Mouse (Mus musculus) midbrain, embryonic 13.5 days (tissue): ENCODE measurements around the gene Sh3bp4. TPM values are rescaled to one million over a fixed set of nuclear protein-coding genes. Genes with fewer than 3 reads are reported as not detected.

Experiments
- ATAC-seq: fragments of 200-750 bp; cut with Nextera tagmentation; 2 replicates; pipeline ENCODE4 v1.8.0; 2017; ENCODE audit warnings: mild to moderate bottlenecking, moderate TSS enrichment, moderate library complexity
- H3K27ac ChIP-seq: fragments of 300-500 bp; sonication (generic); 2 replicates; pipeline ENCODE4 v1.5.1; 2015; ENCODE audit warnings: inconsistent platforms, mild to moderate bottlenecking, moderate library complexity
- H3K27me3 ChIP-seq: fragments of 300-500 bp; sonication (generic); 2 replicates; pipeline ENCODE4 v1.6.1; 2015; ENCODE audit warnings: mild to moderate bottlenecking, inconsistent platforms
- H3K36me3 ChIP-seq: fragments of 300-500 bp; sonication (generic); 2 replicates; pipeline ENCODE4 v1.6.1; 2015; ENCODE audit warnings: mild to moderate bottlenecking, inconsistent platforms
- H3K4me1 ChIP-seq: fragments of 300-500 bp; sonication (generic); replicated peaks from 2 replicates; pipeline ENCODE4 v1.6.1; 2015; ENCODE audit warnings: inconsistent platforms
- H3K4me2 ChIP-seq: fragments of 300-500 bp; sonication (generic); replicated peaks from 2 replicates; pipeline ENCODE4 v1.6.1; 2015; ENCODE audit warnings: moderate library complexity, mild to moderate bottlenecking, inconsistent platforms
- H3K4me3 ChIP-seq: fragments of 300-500 bp; sonication (generic); replicated peaks from 2 replicates; pipeline ENCODE4 v1.5.1; 2015; ENCODE audit warnings: mild to moderate bottlenecking, inconsistent platforms
- H3K9ac ChIP-seq: fragments of 300-500 bp; sonication (generic); replicated peaks from 2 replicates; pipeline ENCODE4 v1.6.1; 2015; ENCODE audit warnings: mild to moderate bottlenecking, inconsistent platforms
- H3K9me3 ChIP-seq: fragments of 300-500 bp; sonication (generic); 2 replicates; pipeline ENCODE4 v1.6.1; 2016; ENCODE audit warnings: mild to moderate bottlenecking, inconsistent platforms
- WGBS: fragments of 180-500 bp; shearing (Covaris S2); methylation state at CpG from one replicate; pipeline ENCODE4 v1.1.7; 2015; 5-methylcytosine and 5-hydroxymethylcytosine counted together
- polyA plus RNA-seq: library from polyadenylated mRNA; unstranded; fragments of >200 nt; fragmentation: Nextera tagmentation; extraction: Ambion mirVana; gene quantifications from 2 replicates; pipeline ENCODE4 v1.2.1, GENCODE M21; 2015

Gene Sh3bp4
- polyA plus RNA-seq: 12.1 and 13.2 TPM in 2 replicates

DNA sequence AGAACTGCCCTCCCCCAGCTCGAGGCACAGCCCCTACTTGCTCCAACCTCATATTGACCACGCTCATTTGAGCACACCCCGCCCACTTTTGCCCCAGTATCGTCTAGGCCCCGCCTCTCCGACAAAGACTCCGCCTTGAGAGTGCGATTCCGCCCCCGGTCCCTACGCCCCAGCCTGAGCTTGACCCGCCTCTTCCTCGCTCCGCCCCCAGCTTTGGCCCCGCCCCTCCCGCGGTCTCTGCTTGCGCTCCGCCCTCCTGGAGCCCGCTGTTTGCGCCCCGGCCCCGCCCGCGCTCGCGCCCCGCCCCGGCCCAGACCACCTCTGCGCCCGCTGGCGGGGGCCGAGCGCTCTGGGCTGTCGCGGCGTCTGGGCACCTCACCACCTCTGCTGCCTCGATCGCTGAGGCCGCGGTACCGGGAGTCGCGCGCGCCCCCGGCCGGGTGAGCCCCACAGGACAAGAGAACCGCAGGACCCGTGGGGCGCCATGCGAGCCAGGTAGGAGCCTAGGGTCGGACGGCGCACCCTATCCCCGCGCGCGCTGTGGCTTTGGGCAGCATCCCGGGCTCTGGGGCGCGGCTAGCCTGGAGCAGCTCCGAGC, at the start of gene Sh3bp4:
Sh3bp4 (plus strand) TSS at position 313 of the 598 bp plus-strand sequence.
- under 1% methylated on average over 61 of the region's 63 CpGs for WGBS
- ATAC-seq: peak; percentile 91
- peak within 1 kb of the TSS; percentile 80 for H3K4me3 ChIP-seq
- peak within 1 kb of the TSS; percentile 74 for H3K27ac ChIP-seq
- H3K9me3 ChIP-seq: no peaks in the 10 kb centered on the region
- H3K36me3 ChIP-seq: no peaks in the 10 kb centered on the region
- peaks cover 40% of the 10 kb centered on the region for H3K4me1 ChIP-seq
- peak within 1 kb of the TSS; percentile 84 for H3K9ac ChIP-seq
- H3K4me2 ChIP-seq: peak within 1 kb of the TSS; percentile 86
- no peaks in the 10 kb centered on the region for H3K27me3 ChIP-seq

DNA sequence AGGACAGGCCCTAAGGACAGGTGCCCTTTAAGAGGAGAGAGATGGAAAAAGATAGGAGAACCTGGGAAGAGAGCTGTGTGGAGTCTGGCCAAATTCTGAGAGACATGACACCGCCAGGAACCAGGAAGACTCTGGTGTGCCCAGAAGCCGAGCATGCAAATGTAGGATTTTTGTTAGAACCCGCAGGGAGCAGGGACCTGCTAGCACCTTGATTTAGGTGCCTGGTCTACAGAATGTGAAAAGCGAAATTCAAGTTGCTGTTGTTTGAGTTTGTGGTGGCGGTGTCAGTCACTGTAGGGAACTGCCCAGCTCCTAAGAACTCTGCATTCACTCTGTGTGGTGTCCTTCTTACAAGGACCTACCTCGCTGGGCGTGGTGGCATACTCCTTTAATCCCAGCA, 47.2 kb upstream of the Sh3bp4 start:
- ATAC-seq: no peak
- Histone ChIP-seq H3K4me3 (no peak overlapping the region), H3K27me3 (no peaks in the 10 kb centered on the region), H3K9me3 (no peaks in the 10 kb centered on the region), H3K36me3 (no peaks in the 10 kb centered on the region), H3K4me2 (no peak overlapping the region), H3K27ac (no peak overlapping the region), H3K4me1 (0 out of 2 replicates have a peak, but pooled peaks cover 3% of the 10 kb centered on the region), H3K9ac (no peak overlapping the region)
- WGBS: 84% methylated on average over 7 of the region's 7 CpGs

DNA sequence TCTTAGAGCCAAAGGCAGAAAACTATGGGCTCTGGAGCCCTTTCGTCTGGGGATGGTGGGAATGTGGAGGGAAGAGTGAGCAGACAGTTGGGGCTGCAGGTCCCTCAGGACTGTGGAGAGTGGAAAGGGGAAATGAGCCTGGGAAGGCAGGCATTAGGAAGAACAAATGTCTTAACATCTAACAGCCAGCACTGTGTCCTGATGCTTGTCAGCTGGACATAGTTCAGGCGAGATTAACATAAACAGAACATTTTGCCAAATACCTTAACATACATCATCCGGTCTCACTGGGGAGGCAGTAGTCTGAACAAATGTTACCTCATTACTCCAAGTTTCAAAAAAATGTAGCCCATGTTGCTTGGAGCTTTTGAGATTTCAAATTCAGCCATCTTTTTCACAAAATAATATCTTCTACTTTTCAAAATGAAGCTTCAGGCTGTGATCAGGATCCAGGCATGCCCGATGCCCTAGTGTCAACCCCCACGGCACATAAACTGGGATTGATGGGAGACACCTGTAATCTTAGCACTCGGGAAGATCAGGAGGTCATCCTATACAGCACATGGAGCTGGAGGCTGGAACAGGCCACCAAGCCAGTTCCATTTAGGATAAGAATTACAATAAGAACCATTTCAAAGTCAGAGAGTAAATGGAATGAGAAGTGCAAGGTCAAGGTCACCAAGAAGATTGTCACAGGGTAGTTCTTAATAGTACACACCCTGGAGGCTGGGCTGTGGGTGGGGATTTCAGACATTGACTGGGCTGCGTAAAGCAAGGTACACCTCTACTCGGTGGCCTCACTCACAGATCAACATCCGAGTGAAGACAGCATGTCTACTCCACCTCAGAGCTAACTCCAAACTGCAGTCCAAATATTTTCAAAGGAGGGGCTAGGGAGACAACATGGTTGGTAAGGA, 45.3 kb upstream of the Sh3bp4 start:
- Histone ChIP-seq H3K4me3 (no peak overlapping the region), H3K27ac (no peak overlapping the region), H3K4me2 (no peak overlapping the region), H3K36me3 (no peaks in the 10 kb centered on the region), H3K27me3 (no peaks in the 10 kb centered on the region), H3K9ac (no peak overlapping the region), H3K4me1 (0 out of 2 replicates have a peak, but pooled peaks cover 3% of the 10 kb centered on the region), H3K9me3 (no peaks in the 10 kb centered on the region)
- 80% methylated on average over 9 of the region's 9 CpGs for WGBS
- ATAC-seq: no peak

DNA sequence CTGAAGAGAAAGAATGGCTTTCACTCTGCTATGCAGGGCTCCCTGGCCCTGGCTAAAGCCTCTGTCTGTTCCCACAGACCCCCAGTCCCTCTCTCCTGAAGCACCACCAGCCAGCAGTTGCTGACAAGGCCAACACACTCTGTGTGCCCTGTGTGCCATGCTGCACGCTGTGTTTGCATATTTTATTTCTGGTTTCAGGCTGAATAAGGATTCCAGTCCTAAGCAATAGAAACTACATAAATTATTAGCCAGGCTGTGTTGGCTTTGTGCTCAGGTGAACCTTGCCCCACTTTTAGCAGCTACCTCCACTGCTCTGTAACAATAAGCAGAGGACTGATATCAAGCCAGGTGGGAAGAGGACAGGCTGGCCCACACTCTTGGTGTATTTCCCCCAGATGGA, 44.2 kb upstream of the Sh3bp4 start:
- Histone ChIP-seq H3K27ac (no peak overlapping the region), H3K9ac (no peak overlapping the region), H3K4me2 (no peak overlapping the region), H3K4me3 (no peak overlapping the region), H3K4me1 (0 out of 2 replicates have a peak, but pooled peaks cover 3% of the 10 kb centered on the region), H3K36me3 (no peaks in the 10 kb centered on the region), H3K27me3 (no peaks in the 10 kb centered on the region), H3K9me3 (no peaks in the 10 kb centered on the region)
- ATAC-seq: no peak
- WGBS: 76% methylated on average over 1 of the region's 1 CpGs

DNA sequence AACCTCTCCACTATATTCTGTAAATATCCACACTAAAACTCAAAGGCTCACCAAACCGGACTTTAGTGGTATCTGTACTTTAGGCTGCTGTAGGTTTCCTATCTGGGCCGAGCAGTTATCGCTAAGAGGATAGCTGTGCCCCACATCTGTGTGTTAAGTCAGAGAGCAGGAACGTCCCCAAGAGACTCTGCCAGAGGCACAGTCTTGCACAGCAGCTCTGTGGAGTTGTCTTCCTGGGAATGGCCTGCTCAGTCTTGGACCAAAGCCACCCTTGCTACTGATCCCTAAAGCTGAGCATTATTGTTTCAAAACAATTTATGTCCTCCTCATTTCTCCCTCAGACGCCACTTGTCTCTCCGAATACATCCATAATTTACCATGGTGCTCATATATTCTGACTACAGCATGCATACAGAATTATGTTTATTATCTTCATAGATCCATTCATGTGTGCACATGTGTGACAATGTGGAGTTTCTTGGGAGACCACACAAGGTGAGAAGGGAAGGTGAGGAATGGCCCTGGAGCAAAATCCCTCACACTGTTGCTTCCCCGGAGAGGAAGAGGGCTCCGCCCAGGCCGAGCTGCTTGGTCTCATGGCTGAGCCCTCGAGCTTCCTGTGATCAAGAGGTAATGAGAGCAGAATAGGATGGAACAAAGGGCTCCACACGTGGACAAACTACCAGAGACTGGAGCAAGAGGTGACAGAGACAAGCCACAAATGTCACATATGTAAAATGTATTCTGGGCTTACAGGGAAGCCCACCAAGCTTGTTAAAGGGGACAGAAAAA, 40.9 kb upstream of the Sh3bp4 start:
- Histone ChIP-seq H3K4me2 (no peak overlapping the region), H3K4me1 (0 out of 2 replicates have a peak, but pooled peaks cover 3% of the 10 kb centered on the region), H3K9me3 (no peaks in the 10 kb centered on the region), H3K27ac (no peak overlapping the region), H3K4me3 (no peak overlapping the region), H3K9ac (no peak overlapping the region), H3K27me3 (no peaks in the 10 kb centered on the region), H3K36me3 (no peaks in the 10 kb centered on the region)
- WGBS: 82% methylated on average over 11 of the region's 11 CpGs
- no peak for ATAC-seq

DNA sequence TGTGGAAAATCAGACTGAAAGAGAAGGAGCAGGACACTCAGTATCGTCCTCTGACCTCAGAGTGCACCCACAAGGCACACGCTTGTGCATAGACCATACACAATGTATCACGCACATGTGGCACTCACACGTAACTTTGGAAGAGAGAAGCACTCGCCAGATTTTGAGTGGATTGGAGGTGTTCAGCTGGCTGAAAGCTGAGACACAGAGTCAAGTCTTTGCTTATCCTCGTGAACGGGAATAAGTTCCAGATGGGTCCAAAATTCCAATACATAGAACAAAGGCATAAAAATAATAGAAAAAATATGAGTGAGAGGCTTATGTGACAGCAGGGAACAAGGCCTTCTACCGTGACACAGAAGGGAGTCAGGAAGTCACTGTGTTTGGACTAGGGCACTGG, 36.6 kb upstream of the Sh3bp4 start:
- Histone ChIP-seq H3K27me3 (no peaks in the 10 kb centered on the region), H3K27ac (no peak overlapping the region), H3K4me3 (no peak overlapping the region), H3K4me1 (no peaks in the 10 kb centered on the region), H3K9me3 (no peaks in the 10 kb centered on the region), H3K9ac (no peak overlapping the region), H3K4me2 (no peak overlapping the region), H3K36me3 (no peaks in the 10 kb centered on the region)
- ATAC-seq: no peak
- WGBS: 83% methylated on average over 8 of the region's 8 CpGs

DNA sequence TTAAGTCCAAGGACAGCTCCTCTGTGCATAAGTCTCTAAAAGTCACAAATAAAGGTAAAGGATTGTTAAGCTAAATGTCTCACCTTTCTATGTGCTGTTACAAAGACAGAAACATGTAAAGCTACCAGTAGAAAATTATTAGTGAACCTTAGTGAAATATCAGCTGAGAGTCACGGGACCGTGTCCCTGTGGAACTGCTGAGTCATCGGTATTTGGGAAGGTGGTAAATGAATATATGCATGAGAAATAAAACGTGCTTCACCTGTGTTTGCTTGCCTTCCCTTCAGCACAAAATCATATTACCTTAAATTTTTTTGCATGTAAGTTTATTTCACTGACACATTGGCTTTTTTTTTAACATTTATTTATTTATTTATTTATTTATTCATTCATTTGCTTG, 36.2 kb upstream of the Sh3bp4 start:
- H3K9me3 ChIP-seq: no peaks in the 10 kb centered on the region
- no peak overlapping the region for H3K4me3 ChIP-seq
- WGBS: 82% methylated on average over 4 of the region's 4 CpGs
- no peak overlapping the region for H3K4me2 ChIP-seq
- H3K4me1 ChIP-seq: no peaks in the 10 kb centered on the region
- no peaks in the 10 kb centered on the region for H3K27me3 ChIP-seq
- H3K9ac ChIP-seq: no peak overlapping the region
- ATAC-seq: no peak
- H3K36me3 ChIP-seq: no peaks in the 10 kb centered on the region
- H3K27ac ChIP-seq: no peak overlapping the region

DNA sequence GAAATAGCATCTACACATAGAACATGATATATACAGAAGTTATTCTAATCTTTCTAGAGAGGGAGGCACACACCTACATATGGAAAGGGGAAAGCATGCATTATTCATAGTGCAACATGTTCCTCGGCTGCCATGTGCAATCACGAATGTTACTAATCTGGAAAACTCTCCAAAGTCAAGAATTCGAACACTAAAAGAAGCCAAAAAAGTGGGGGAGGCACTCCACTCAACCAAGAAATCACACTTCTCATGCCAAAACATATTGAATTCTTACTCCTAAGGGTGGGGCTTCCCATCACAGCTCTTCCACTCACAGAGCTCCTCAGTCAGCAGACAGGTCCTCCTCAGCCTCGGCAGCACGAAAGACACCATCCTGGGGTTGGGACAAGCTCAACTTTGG, 35.1 kb upstream of the Sh3bp4 start:
- H3K9me3 ChIP-seq: no peaks in the 10 kb centered on the region
- H3K4me3 ChIP-seq: no peak overlapping the region
- no peaks in the 10 kb centered on the region for H3K27me3 ChIP-seq
- no peak overlapping the region for H3K4me2 ChIP-seq
- no peak for ATAC-seq
- no peak overlapping the region for H3K27ac ChIP-seq
- WGBS: 75% methylated on average over 5 of the region's 5 CpGs
- no peak overlapping the region for H3K9ac ChIP-seq
- H3K4me1 ChIP-seq: 0 out of 2 replicates have a peak, but pooled peaks cover 5% of the 10 kb centered on the region
- no peaks in the 10 kb centered on the region for H3K36me3 ChIP-seq

DNA sequence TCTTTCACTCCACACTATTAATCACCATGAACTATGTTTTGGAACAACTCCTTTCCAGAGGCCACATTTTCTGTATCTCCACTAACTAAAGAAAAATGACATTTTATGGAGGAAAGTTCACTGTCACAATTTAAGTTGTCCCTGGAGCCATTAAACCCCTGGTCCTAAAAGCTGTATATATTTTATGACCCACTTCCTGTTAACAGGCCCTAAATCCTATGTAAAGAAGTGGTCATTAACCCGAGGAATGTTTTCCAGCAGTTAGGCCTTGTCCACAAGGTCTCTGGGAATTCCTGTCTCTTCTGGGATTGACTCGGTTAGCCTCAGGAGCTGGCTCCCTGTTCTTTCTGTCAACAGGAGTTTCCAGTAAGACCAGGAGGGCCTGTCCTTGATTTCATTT, 30.4 kb upstream of the Sh3bp4 start:
- Histone ChIP-seq H3K4me2 (no peak overlapping the region), H3K36me3 (no peaks in the 10 kb centered on the region), H3K4me1 (0 out of 2 replicates have a peak, but pooled peaks cover 5% of the 10 kb centered on the region), H3K9me3 (no peaks in the 10 kb centered on the region), H3K9ac (no peak overlapping the region), H3K27ac (no peak overlapping the region), H3K4me3 (no peak overlapping the region), H3K27me3 (no peaks in the 10 kb centered on the region)
- 88% methylated on average over 2 of the region's 2 CpGs for WGBS
- no peak for ATAC-seq

DNA sequence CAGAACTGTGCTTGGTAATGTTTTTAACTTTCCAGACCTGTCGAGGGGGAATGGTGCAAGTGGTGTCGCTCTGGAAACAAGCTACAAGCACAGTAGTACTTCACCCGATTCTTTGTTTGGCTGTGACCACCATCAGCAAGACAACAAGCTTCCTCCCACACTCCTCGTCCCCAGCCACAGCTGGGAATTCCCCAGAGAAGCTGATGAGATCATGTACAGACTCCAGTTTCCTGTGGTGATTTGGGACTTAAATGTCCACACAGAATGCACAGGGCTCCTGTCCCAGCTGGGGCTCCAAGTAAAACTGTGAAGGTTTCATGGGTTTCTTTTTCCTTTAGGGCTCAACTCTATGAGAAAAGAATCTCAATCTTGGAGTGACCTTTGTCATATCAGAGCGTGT, 28.9 kb upstream of the Sh3bp4 start:
- H3K4me2 ChIP-seq: no peak overlapping the region
- no peaks in the 10 kb centered on the region for H3K36me3 ChIP-seq
- H3K27me3 ChIP-seq: no peaks in the 10 kb centered on the region
- peaks cover 15% of the 10 kb centered on the region; the same call in 1 of the 2 replicates for H3K4me1 ChIP-seq
- WGBS: 71% methylated on average over 5 of the region's 5 CpGs
- no peaks in the 10 kb centered on the region for H3K9me3 ChIP-seq
- H3K27ac ChIP-seq: no peak overlapping the region
- no peak overlapping the region for H3K4me3 ChIP-seq
- no peak for ATAC-seq
- no peak overlapping the region for H3K9ac ChIP-seq

DNA sequence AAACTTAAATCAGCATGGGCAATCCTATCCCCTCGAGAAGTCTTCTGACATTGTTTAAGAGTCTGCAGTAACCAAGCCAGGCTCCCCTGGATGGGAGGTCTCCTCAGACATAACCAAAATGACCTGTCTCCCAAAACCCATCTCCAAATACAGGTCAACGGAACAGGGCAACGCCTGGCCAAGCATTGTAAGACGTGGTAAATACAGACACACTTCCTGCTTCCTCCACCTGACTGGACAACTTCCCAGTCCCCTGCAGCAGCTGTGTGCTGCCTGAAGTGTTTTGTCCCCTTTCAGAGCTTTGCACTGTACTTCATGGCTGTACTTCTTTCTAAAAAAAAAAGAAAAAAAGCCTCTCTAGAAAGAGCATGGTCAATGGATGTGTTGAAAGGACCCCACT, 28.1 kb upstream of the Sh3bp4 start:
- H3K27me3 ChIP-seq: no peaks in the 10 kb centered on the region
- ATAC-seq: no peak
- whole genome bisulfite sequencing: 89% methylated on average over 4 of the region's 4 CpGs
- no peaks in the 10 kb centered on the region for H3K36me3 ChIP-seq
- no peaks in the 10 kb centered on the region for H3K9me3 ChIP-seq
- H3K27ac ChIP-seq: no peak overlapping the region
- H3K4me2 ChIP-seq: no peak overlapping the region
- H3K9ac ChIP-seq: no peak overlapping the region
- H3K4me1 ChIP-seq: peaks cover 16% of the 10 kb centered on the region; the same call in 1 of the 2 replicates
- no peak overlapping the region for H3K4me3 ChIP-seq

DNA sequence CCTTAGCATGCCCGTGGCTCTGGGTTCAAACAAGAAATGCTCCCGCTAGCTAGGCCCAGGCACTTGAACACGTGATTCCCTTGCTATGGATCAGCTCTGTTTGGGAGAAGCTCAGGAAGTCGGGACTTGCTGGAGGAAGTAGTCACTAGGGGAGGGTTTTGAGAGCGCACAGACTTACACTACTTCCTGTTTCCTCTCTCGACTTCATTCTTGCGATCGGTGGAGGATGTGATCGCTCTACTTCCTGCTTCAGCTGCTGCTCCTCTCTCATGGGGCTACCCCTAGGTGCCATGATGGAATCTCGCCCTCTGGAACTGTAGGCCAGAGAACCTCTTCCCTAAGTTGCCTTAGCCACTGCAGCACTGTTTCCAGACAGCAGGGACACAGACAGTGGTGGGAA, 27.3 kb upstream of the Sh3bp4 start:
- Histone ChIP-seq H3K4me3 (no peak overlapping the region), H3K4me2 (no peak overlapping the region), H3K9ac (no peak overlapping the region), H3K27me3 (no peaks in the 10 kb centered on the region), H3K36me3 (no peaks in the 10 kb centered on the region), H3K27ac (no peak overlapping the region), H3K4me1 (peaks cover 16% of the 10 kb centered on the region; the same call in 1 of the 2 replicates), H3K9me3 (no peaks in the 10 kb centered on the region)
- WGBS: 94% methylated on average over 10 of the region's 10 CpGs
- ATAC-seq: no peak
